Mouse (Mus musculus) hindbrain, embryonic 14.5 days (tissue): ENCODE measurements around the gene Pcgf3. TPM values are rescaled to one million over a fixed set of nuclear protein-coding genes. Genes with fewer than 3 reads are reported as not detected.

ENCODE experiments used
- polyA plus RNA-seq: library from polyadenylated mRNA; unstranded; fragments of >200 nt; fragmentation: Nextera tagmentation; extraction: Ambion mirVana; gene quantifications from 2 replicates; pipeline ENCODE4 v1.2.1, GENCODE M21; 2014

Pcgf3 gene
- polyA plus RNA-seq, 1 experiment from 2014 or later: 31.2 TPM

Other genes with a start within 250 kb of the Pcgf3 start
- gene Dr1, start 192.3 kb upstream of the Pcgf3 start, polyA plus RNA-seq: 45.7 and 52.3 TPM in 2 replicates
- 2.3 and 2.9 TPM in 2 replicates for gene Pigg, start 148.6 kb upstream of the Pcgf3 start, polyA plus RNA-seq
- 4.3 and 6.1 TPM in 2 replicates for gene Gm42517, start 93.3 kb upstream of the Pcgf3 start, polyA plus RNA-seq
- 0.28 TPM in 1 of 2 replicates, not detected in the other for gene Pde6b, start 72.8 kb upstream of the Pcgf3 start, polyA plus RNA-seq
- gene Atp5k, start 26.8 kb upstream of the Pcgf3 start, polyA plus RNA-seq: 425 and 497 TPM in 2 replicates
- 0.08 TPM in 1 of 2 replicates, not detected in the other for gene Mfsd7a, start 12.3 kb upstream of the Pcgf3 start, polyA plus RNA-seq
- 169 and 208 TPM in 2 replicates for gene Cplx1, start 88.8 kb downstream of the Pcgf3 start, polyA plus RNA-seq
- 46.4 and 47.2 TPM in 2 replicates for gene Gak, start 168.5 kb downstream of the Pcgf3 start, polyA plus RNA-seq
- 27.2 and 29.7 TPM in 2 replicates for gene Tmem175, start 168.5 kb downstream of the Pcgf3 start, polyA plus RNA-seq
- 9.8 and 11.3 TPM in 2 replicates for gene Idua, start 199.1 kb downstream of the Pcgf3 start, polyA plus RNA-seq
- gene Dgkq, start 208.4 kb downstream of the Pcgf3 start, polyA plus RNA-seq: 25.3 and 28.4 TPM in 2 replicates
- 3.2 and 3.5 TPM in 2 replicates for gene Slc26a1, start 214.3 kb downstream of the Pcgf3 start, polyA plus RNA-seq
- gene Fgfrl1, start 231.2 kb downstream of the Pcgf3 start, polyA plus RNA-seq: 7.0 and 9.6 TPM in 2 replicates